Mouse (Mus musculus) layer of hippocampus, adult 11-12 months (tissue): ENCODE measurements at regions not wholly inside any gene's neighbourhood (a gene's known extent, or its start where the extent isn't known, plus 50 kb on each side); places are given as distances from the start of the nearest gene placed in this dataset.

Experiments used
- DNase-seq: peaks from one replicate; pipeline ENCODE4 v3.0.0; 2022; ENCODE audit warnings: low spot score

DNA sequence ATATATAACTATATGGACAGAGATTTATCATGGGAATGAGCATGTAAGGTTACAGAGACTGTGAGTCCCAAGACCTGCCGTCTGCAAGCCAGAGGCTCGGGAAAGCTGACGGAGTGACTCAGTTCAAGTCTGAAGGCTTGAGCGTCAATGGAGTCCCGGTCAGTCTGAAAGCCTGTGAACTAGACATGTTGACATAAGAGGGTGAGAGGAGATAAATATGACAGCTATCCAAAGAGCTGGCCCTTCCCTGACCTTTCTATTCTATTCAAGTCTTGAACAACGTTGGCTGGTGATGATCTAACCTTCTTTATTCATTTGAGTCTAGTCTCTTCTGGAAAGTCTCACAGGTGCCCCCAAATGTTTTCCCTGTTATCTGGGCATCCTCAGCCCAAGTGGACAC lies 223.8 kb upstream of the Zfp637 start:
- DNase-seq = no peak

GRCm38 (mm10) chr6:117617951-117618350 lies 223.0 kb upstream of the Zfp637 start:
- DNase-seq = no peak

DNA sequence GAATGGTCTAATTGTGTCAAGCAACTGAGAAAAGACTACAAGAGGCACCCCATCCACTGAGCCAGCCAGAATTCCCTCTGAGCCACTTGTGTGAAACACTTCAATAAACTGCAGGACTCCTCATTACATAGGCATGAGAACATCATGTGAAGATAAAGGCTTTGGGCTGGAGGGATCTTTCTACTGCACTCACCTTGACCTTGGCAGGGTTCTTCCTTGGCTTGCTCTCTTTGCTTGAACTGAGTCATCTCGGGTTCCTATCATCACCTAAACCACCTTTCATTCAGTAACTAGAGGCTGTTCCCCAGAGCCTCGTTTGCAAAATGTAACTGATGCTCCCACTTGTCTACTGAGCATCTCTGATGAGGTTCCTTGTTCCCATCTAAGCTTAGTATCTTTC lies 221.4 kb upstream of the Zfp637 start:
- DNase-seq = no peak

GRCm38 (mm10) chr6:117622446-117622845 lies 218.5 kb upstream of the Zfp637 start:
- no peak for DNase-seq

GRCm38 (mm10) chr6:117622946-117623345 lies 218.0 kb upstream of the Zfp637 start:
- no peak for DNase-seq

DNA sequence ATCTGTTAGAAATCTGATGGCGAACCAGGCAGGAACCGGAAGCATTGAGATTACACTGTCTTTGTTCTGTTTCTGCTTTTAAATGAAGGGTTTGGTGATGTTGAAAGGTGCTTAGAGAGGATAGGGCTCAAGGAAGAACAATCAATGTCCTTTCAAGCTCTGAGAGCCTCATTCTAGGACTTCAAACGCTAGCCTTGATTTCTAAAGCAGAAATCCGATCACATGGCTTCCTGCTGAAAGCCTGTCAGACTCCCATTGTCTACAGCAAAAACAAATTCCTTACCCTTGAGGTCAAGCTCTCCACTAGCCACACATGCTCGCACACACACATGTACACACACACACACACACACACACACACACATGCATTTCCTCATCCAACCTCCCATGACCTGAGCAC lies 215.3 kb upstream of the Zfp637 start:
- no peak for DNase-seq

DNA sequence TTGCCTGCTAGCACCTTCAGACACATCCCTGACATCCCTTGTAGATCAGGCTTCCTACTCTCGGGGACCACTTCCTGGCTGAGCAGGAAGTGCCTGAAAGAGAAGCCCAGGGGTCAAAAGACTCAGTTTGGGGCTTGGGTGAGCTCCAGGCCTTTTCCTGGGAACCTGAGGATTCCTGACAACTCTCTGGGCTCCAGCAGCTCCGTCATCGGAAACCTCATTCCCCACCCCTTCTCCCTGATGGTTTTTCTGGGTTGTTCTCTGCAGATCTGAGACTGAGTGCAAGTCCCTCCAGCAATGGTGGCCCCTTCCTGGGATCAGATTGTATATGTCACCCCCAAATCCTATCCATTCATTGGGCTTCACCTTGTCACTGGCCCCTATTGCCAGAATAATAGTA lies 213.5 kb upstream of the Zfp637 start:
- DNase-seq = no peak

DNA sequence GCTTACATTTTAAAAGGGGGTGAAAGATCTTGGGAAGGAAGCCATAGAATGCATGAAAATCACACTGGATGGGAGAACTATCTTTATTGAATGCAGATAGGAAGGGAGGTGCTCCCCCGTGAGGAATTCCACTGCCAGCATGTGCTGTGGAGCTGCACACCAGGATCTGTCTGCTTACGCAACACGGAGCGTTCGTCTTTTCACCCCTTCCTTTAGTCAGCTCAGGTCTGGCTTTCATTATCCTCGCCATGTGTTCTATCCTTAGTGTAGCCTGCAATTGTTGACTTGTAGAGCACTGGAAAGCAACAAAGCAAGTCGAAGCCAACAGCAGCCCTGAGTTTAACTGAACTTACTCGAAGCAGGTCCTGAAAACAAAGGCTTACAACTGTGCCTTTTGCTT lies 194.4 kb upstream of the Zfp637 start:
- peak; percentile 17 for DNase-seq

DNA sequence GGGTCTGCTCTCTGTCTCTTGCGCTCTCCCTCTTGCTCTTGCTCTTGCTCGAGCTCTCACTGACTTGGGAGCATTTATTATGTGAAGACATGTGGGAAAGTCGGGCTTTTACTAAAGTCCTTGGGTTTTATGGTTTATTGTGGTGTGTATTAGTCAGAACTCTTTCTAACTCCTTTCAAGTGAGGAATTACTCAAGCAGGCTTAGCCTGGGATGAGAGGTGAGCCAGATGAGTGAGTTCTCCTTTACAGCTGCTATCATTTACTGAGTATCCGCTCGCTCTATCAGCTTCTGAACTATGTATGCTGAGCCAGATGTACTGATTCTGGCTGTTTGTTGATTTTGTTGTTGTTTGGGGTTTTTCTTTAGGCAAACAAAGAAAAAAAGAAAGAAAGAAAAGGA lies 190.4 kb upstream of the Zfp637 start:
- no peak for DNase-seq

- DNase-seq = no peak
Measured at GRCm38 (mm10) chr6:117651551-117651950, 189.4 kb upstream of the Zfp637 start.

- DNase-seq = no peak
Measured at GRCm38 (mm10) chr6:117652012-117652411, 189.0 kb upstream of the Zfp637 start.

- DNase-seq = peak; percentile 19
Measured at GRCm38 (mm10) chr6:117652917-117653316, 188.1 kb upstream of the Zfp637 start.

- DNase-seq = no peak
Measured at GRCm38 (mm10) chr6:117653886-117654425, 187.0 kb upstream of the Zfp637 start.

DNA sequence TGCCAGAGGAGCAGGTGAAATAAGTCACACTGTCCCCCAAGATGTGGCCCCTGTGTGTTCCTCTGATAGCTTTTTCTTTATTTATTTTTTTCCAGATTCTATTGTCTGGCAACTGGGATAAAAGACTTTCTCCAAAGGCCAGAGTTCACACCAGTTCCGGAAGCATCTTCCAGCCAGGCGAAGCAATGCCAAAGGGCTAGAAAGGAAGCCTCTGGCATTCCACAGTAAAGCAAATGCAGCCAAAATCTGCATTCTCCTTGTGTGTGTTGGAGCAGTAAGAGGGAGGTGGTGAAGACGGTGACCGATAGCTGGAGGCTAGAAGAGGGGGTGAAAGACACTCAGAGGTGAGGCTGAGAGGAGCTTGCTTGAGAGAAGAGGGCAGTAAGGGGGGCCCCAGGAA lies 185.0 kb upstream of the Zfp637 start:
- no peak for DNase-seq

DNA sequence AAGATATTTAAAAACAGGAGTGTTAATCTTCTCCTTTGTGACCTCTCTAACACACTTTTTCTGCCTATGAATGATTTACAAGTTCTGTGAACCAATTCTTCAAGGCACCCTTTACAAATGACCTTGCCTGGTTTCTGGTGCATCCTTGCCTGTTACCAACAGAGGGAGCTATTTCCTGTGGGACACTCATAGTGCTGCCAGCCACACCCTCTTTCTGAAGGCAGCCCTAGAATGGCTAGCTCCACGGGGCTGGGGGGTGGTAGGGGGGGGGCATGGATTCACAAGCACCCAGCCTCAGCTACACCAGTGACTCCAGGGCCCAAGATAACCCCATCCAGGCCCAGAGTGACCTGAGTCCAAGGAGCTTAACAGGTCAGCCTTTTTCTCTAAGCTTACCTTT lies 180.4 kb upstream of the Zfp637 start:
- peak; percentile 7 for DNase-seq

DNA sequence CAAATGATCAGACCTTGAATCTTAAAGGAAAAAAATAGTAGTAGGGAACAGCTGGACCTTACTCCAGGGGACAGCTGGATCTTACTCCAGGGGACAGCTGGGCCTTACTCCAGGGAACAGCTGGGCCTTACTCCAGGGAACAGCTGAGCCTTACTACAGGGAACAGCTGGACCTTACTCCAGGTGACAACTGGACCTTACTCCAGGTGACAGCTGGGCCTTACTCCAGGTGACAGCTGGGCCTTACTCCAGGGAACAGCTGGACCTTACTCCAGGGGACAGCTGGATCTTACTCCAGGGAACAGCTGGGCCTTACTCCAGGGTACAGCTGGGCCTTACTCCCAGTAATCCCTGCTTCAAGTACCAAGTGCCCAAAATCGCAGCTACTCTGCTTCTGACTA lies 178.3 kb upstream of the Zfp637 start:
- DNase-seq = no peak

DNA sequence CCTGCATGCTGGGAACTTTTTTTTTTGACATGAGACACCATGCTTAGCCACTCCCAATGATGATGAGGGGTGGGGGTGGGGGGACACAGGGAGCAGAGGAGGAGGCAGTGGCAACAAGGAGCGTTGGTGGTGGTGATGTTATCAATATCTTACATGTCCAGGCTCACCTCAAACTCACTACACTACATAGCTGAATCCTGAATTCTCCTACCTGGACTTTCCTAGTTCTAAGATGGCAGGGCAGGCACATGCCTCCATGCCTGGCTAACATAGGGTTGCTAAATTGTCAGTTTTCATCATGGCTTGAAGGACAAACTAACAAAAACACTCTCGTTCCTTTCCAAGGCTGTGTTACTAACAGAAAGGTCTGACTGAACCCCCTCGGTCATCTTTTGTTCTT lies 170.6 kb upstream of the Zfp637 start:
- DNase-seq = no peak

GRCm38 (mm10) chr6:117670792-117671525 lies 170.0 kb upstream of the Zfp637 start:
- DNase-seq = no peak

GRCm38 (mm10) chr6:117675059-117675800 lies 165.8 kb upstream of the Zfp637 start:
- no peak for DNase-seq

DNA sequence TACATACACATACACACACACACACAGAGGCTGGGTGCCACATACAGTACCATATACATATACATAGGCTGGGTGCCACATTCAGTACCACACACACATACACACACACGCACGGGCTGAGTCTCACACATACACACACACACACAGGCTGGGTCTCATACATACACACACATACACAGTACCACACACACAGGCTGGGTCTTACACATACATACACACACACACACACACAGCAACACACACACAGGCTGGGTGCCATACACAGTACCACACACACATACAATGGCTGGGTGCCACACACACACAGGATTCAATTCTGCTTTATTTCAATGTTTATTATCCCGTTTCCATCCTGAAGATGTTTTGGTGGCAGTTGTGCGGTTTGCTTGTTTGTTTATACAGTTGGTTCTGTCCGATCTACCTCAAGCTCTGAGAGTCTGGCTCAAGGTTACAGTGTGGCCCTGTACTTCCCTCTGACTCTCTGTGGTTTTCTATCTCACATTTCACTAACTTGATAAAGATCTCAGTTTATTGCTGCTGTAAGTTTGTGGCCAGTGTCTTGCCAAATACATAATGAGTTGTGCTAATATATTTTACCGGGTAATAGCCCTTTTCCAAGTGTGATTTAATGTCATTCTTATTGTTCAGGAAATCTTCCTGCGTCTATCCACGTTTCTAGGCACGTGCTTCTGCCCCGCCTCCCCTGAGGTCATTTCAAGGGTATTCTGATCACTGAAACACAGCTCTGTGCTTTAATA lies 164.7 kb upstream of the Zfp637 start:
- no peak for DNase-seq

DNA sequence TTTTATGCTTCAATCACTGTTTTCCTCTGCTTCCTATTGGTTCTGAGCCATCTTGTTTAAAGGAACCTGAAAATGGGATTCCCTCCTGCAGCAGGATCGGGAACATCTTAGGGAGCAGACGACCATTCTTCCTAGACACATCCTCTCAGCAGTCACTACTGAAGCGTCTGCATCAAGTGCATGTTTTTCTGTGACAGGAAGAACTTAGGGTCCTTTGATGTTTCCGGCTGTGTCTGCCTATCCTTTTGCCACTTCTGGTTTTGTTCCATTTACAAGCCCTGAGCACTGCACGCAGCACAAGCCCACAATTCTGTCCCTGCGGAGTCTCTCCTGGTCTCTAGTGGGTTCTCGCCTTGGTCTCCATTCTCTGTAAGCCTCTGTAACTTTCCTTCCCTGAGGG lies 163.9 kb upstream of the Zfp637 start:
- no peak for DNase-seq

DNA sequence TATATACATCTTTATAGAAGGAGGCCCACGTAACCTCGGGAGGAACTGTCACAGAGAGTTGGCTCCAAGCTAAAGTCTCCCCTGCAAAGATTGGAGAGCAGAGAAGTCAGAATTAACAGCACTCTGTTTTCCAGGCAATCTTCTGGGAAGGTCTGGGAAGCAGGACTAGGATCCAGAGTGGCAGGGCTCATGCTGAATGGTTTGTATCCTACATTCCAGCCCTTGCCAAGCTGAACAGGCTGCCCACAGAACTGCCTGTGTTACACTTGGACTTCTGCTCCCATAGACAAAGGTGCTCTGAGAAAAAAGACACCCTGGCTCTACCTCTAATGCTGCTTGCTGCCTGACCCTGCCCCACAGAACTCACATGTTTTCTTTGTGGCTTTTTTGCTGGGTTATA lies 163.2 kb upstream of the Zfp637 start:
- DNase-seq = no peak

DNA sequence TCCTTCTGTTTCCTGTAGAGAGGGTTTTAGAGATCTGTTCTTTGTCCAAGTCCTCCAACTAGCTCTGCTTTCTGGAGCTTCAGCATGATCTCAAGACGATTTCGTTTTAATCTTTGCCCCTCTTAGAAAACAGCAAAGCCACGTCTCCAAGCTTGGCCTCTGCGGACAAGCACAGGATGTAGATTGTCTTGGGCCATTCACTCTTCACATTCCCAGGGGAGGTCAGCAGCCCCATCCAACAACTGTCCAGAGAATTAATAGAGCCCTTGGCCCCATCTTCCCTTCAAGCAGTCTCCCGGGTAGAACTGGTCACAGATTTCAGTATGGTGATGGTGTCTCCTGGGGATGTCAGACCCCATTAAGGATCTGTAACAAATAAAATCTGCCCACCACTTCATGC lies 162.7 kb upstream of the Zfp637 start:
- no peak for DNase-seq
